Mouse (Mus musculus): Measurements from ENCODE around the gene Slc25a25. TPM values are rescaled to one million over a fixed set of nuclear protein-coding genes. Genes with fewer than 3 reads are reported as not detected.
"Not testable (repeated sequence)": the region's sequence is repeated elsewhere in the genome, so short reads cannot be mapped to it uniquely, and the experiment has no call there.

Gene Slc25a25
- polyA plus RNA-seq, 1 experiment = 11.4 TPM

- Histone ChIP-seq H3K27me3 (ENCODE audit: control insufficient read depth, insufficient read depth, low read length) (no peaks in the 10 kb centered on the region), H3K4me3 (ENCODE audit: extremely low read depth, insufficient read depth, insufficient read length) (no peak overlapping the region; the same call in 1 of the 2 replicates), H3K27ac (ENCODE audit: insufficient read depth, low read length) (peak overlapping the region; percentile 86), H3K4me1 (ENCODE audit: control insufficient read depth, insufficient read depth, insufficient read length) (peaks cover 20% of the 10 kb centered on the region; the same call in 1 of the 2 replicates), H3K36me3 (ENCODE audit: control insufficient read depth, insufficient read depth, low read length) (no peaks in the 10 kb centered on the region)
- WGBS = 17% methylated on average over 12 of the region's 12 CpGs
- no peak; the same call in 1 of the 2 replicates for TF ChIP-seq POLR2A (IDR thresholded peaks at IDR 0.05; ENCODE audit: low read depth, low read length)
- no peak for TF ChIP-seq CTCF (IDR thresholded peaks at IDR 0.05; ENCODE audit: extremely low read depth, insufficient read depth, insufficient read length, insufficient replicate concordance)
- peak; percentile 58 to 59 for DNase-seq (ENCODE audit: low read depth in 1 of 2, low spot score in 2 of 2)
Measured at GRCm38 (mm10) chr2:32493301-32493701, 42.1 kb upstream of the Slc25a25 start.

DNA sequence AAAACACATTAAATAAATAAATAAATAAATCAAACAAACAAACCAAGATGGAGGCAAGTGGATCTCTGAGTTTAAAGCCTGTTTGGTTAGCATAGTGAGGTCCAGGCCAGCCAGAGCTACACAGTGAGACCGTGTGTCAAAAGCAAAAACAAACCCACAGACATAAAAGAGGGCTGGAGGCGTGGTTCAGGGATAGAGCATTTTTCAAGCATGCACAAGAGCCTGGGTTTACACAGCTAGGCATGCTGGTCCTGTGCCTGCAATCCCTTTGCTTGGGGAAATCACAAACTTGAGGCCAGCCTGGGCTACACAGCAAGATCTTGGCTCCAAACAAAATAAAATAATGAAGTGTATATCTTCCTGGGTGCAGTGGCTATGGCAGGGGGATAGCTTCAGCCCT, 41.4 kb upstream of the Slc25a25 start:
- 58% methylated on average over 2 of the region's 2 CpGs for WGBS
- Histone ChIP-seq H3K4me1 (ENCODE audit: control insufficient read depth, insufficient read depth, insufficient read length) (peaks cover 20% of the 10 kb centered on the region; the same call in 1 of the 2 replicates), H3K4me3 (ENCODE audit: extremely low read depth, insufficient read depth, insufficient read length) (no peak overlapping the region), H3K36me3 (ENCODE audit: control insufficient read depth, insufficient read depth, low read length) (no peaks in the 10 kb centered on the region), H3K27ac (ENCODE audit: insufficient read depth, low read length) (peak overlapping the region; percentile 86), H3K27me3 (ENCODE audit: control insufficient read depth, insufficient read depth, low read length) (no peaks in the 10 kb centered on the region)
- DNase-seq (ENCODE audit: low read depth in 1 of 2, low spot score in 2 of 2) = no peak
- no peak for TF ChIP-seq POLR2A (IDR thresholded peaks at IDR 0.05; ENCODE audit: low read depth, low read length)
- TF ChIP-seq CTCF (IDR thresholded peaks at IDR 0.05; ENCODE audit: extremely low read depth, insufficient read depth, insufficient read length, insufficient replicate concordance) = no peak

DNA sequence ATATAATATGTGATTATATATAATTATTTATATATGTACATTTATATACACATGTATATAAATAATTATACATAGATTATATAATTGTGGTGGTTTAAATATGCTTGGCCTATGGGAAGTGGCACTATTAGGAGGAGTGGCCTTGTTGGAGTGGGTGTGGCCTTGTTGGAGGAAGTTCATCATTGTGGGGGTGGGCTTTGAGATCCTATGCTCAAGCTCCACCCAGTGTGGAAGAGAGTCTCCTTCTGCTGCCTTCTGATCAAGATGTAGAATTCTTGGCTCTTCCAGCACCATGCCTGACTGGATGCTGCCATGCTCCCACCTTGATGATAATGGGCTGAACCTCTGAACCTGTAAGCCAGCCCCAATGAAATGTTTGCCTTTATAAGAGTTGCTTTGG, 39.5 kb upstream of the Slc25a25 start:
- not testable (repeated sequence) for H3K27ac ChIP-seq (ENCODE audit: insufficient read depth, low read length); DNase-seq (ENCODE audit: low read depth in 1 of 2, low spot score in 2 of 2); H3K36me3 ChIP-seq (ENCODE audit: control insufficient read depth, insufficient read depth, low read length); H3K27me3 ChIP-seq (ENCODE audit: control insufficient read depth, insufficient read depth, low read length); H3K4me3 ChIP-seq (ENCODE audit: extremely low read depth, insufficient read depth, insufficient read length)
- H3K4me1 ChIP-seq (ENCODE audit: control insufficient read depth, insufficient read depth, insufficient read length) = peaks cover 18% of the 10 kb centered on the region; the same call in 1 of the 2 replicates

- Histone ChIP-seq H3K4me3 (ENCODE audit: extremely low read depth, insufficient read depth, insufficient read length) (no peak overlapping the region), H3K4me1 (ENCODE audit: control insufficient read depth, insufficient read depth, insufficient read length) (peaks cover 6% of the 10 kb centered on the region; the same call in 1 of the 2 replicates), H3K36me3 (ENCODE audit: control insufficient read depth, insufficient read depth, low read length) (no peaks in the 10 kb centered on the region), H3K27ac (ENCODE audit: insufficient read depth, low read length) (no peak overlapping the region), H3K27me3 (ENCODE audit: control insufficient read depth, insufficient read depth, low read length) (no peaks in the 10 kb centered on the region)
- WGBS = 4% methylated on average over 5 of the region's 5 CpGs
- TF ChIP-seq POLR2A (IDR thresholded peaks at IDR 0.05; ENCODE audit: low read depth, low read length) (no peak), CTCF (IDR thresholded peaks at IDR 0.05; ENCODE audit: extremely low read depth, insufficient read depth, insufficient read length, insufficient replicate concordance) (peak; percentile 87)
- DNase-seq (ENCODE audit: low read depth in 1 of 2, low spot score in 2 of 2) = peak; percentile 70 to 71
Measured at GRCm38 (mm10) chr2:32488679-32489078, 37.4 kb upstream of the Slc25a25 start.

DNA sequence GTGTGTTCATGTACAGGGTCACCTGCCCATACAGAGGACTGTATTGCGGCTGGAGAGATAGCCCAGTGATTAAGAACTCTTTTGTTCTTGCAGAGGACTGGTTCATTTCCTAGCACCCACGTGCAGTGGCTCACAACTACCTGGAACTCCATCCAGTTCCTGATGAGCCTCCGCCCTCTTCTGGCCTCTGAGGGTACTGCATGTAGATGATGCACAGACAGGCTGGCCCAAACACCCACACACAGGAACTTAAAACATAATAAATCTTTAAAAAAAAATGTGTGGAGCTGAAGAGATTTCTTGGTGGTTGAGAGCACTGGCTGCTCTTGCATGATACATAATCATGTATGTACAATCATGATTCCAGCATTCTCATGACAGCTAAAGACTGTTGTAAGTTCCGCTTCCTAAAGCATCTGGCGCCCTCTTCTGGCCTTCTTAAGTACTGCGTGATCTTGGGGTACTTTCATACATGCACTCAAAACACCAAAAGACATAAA, 35.9 kb upstream of the Slc25a25 start:
- DNase-seq (ENCODE audit: low read depth in 1 of 2, low spot score in 2 of 2) = peak; percentile 81 to 86
- TF ChIP-seq CTCF (IDR thresholded peaks at IDR 0.05; ENCODE audit: extremely low read depth, insufficient read depth, insufficient read length, insufficient replicate concordance) (peak; percentile 82; the same call in 1 of the 2 replicates), POLR2A (IDR thresholded peaks at IDR 0.05; ENCODE audit: low read depth, low read length) (no peak)
- Histone ChIP-seq H3K4me3 (ENCODE audit: extremely low read depth, insufficient read depth, insufficient read length) (no peak overlapping the region), H3K27me3 (ENCODE audit: control insufficient read depth, insufficient read depth, low read length) (no peaks in the 10 kb centered on the region), H3K4me1 (ENCODE audit: control insufficient read depth, insufficient read depth, insufficient read length) (no peaks in the 10 kb centered on the region), H3K36me3 (ENCODE audit: control insufficient read depth, insufficient read depth, low read length) (no peaks in the 10 kb centered on the region), H3K27ac (ENCODE audit: insufficient read depth, low read length) (no peak overlapping the region)
- WGBS = 7% methylated on average over 6 of the region's 6 CpGs

- Histone ChIP-seq H3K27ac (ENCODE audit: insufficient read depth, low read length) (no peak overlapping the region), H3K36me3 (ENCODE audit: control insufficient read depth, insufficient read depth, low read length) (no peaks in the 10 kb centered on the region)
- 88% methylated on average over 9 of the region's 9 CpGs for WGBS
Measured at GRCm38 (mm10) chr2:32486155-32486554, 34.9 kb upstream of the Slc25a25 start.

GRCm38 (mm10) chr2:32485751-32486150, 34.5 kb upstream of the Slc25a25 start:
- no peak for DNase-seq (ENCODE audit: low read depth in 1 of 2, low spot score in 2 of 2)
- no peak overlapping the region for H3K4me3 ChIP-seq (ENCODE audit: extremely low read depth, insufficient read depth, insufficient read length)
- WGBS = 91% methylated on average over 4 of the region's 4 CpGs

More at GRCm38 (mm10) chr2:32486155-32486554, 34.9 kb upstream of the Slc25a25 start:
- DNase-seq (ENCODE audit: low read depth in 1 of 2, low spot score in 2 of 2) = no peak
- no peak for TF ChIP-seq POLR2A (IDR thresholded peaks at IDR 0.05; ENCODE audit: low read depth, low read length)
- TF ChIP-seq CTCF (IDR thresholded peaks at IDR 0.05; ENCODE audit: extremely low read depth, insufficient read depth, insufficient read length, insufficient replicate concordance) = no peak
- Histone ChIP-seq H3K27me3 (ENCODE audit: control insufficient read depth, insufficient read depth, low read length) (no peaks in the 10 kb centered on the region), H3K4me1 (ENCODE audit: control insufficient read depth, insufficient read depth, insufficient read length) (no peaks in the 10 kb centered on the region), H3K4me3 (ENCODE audit: extremely low read depth, insufficient read depth, insufficient read length) (no peak overlapping the region)

More at GRCm38 (mm10) chr2:32485751-32486150, 34.5 kb upstream of the Slc25a25 start:
- TF ChIP-seq POLR2A (IDR thresholded peaks at IDR 0.05; ENCODE audit: low read depth, low read length) (no peak), CTCF (IDR thresholded peaks at IDR 0.05; ENCODE audit: extremely low read depth, insufficient read depth, insufficient read length, insufficient replicate concordance) (no peak)
- Histone ChIP-seq H3K27me3 (ENCODE audit: control insufficient read depth, insufficient read depth, low read length) (no peaks in the 10 kb centered on the region), H3K27ac (ENCODE audit: insufficient read depth, low read length) (no peak overlapping the region), H3K36me3 (ENCODE audit: control insufficient read depth, insufficient read depth, low read length) (no peaks in the 10 kb centered on the region), H3K4me1 (ENCODE audit: control insufficient read depth, insufficient read depth, insufficient read length) (no peaks in the 10 kb centered on the region)

Measured in spleen, adult 2 months (tissue).